Mouse (Mus musculus) kidney, postnatal 4 days (tissue): ENCODE measurements around the gene Cpsf7.
"Not testable (repeated sequence)": the region's sequence is repeated elsewhere in the genome, so short reads cannot be mapped to it uniquely, and the experiment has no call there.

Experiments
- DNase-seq, 2 experiments: peaks; one replicate each; pipeline ENCODE4 v3.0.0; 2021; ENCODE audit warnings: mixed read lengths in 2 of 2

The Cpsf7 gene

GRCm38 (mm10) chr19:10525106-10525901, at the start of gene Cpsf7:
Cpsf7 (plus strand) TSS chr19:10525266.
- DNase-seq: peak; percentile 93 to 97

- no peak for DNase-seq
These were observed 45.5 kb upstream of the Cpsf7 start for GRCm38 (mm10) chr19:10479541-10479940.

- peak; percentile 20 to 33 for DNase-seq
These were observed 42.4 kb upstream of the Cpsf7 start, which contains the start of gene Ppp1r32 for GRCm38 (mm10) chr19:10482703-10483102. Ppp1r32 (minus strand) TSS chr19:10482928.

- DNase-seq: peak; percentile 58 to 68
These were observed 38.8 kb upstream of the Cpsf7 start for GRCm38 (mm10) chr19:10486264-10486738.

GRCm38 (mm10) chr19:10495670-10496069, 29.4 kb upstream of the Cpsf7 start:
- DNase-seq: no peak

GRCm38 (mm10) chr19:10496976-10497375, 28.1 kb upstream of the Cpsf7 start:
- DNase-seq: no peak

GRCm38 (mm10) chr19:10497512-10498160, 27.4 kb upstream of the Cpsf7 start:
- no peak for DNase-seq

- no peak for DNase-seq
These were observed 24.5 kb upstream of the Cpsf7 start for GRCm38 (mm10) chr19:10500581-10500980.

- DNase-seq: peak; percentile 41 to 57
These were observed 22.5 kb upstream of the Cpsf7 start for GRCm38 (mm10) chr19:10502571-10502970.

- DNase-seq: no peak
These were observed 14.2 kb upstream of the Cpsf7 start for GRCm38 (mm10) chr19:10510759-10511330.

- DNase-seq: peak in 1 of 2 experiments; percentile 31
These were observed 4.7 kb upstream of the Cpsf7 start for GRCm38 (mm10) chr19:10520355-10520754.

GRCm38 (mm10) chr19:10521926-10522325, 3.1 kb upstream of the Cpsf7 start:
- no peak for DNase-seq

- DNase-seq: no peak
These were observed 1.5 kb upstream of the Cpsf7 start for GRCm38 (mm10) chr19:10523483-10524080.

GRCm38 (mm10) chr19:10524784-10525105, 321 bp upstream of the Cpsf7 start:
- no peak for DNase-seq

- peak; percentile 47 to 71 for DNase-seq
These were observed 844 bp downstream of the Cpsf7 start, which contains the start of gene Sdhaf2 for GRCm38 (mm10) chr19:10525910-10526309. Sdhaf2 (minus strand) TSS chr19:10526142.

GRCm38 (mm10) chr19:10530082-10530481, 5.0 kb downstream of the Cpsf7 start:
- peak in 1 of 2 experiments; percentile 21 for DNase-seq

- DNase-seq: no peak
These were observed 14.4 kb downstream of the Cpsf7 start for GRCm38 (mm10) chr19:10539454-10539853.

- DNase-seq: peak; percentile 87 to 92
These were observed 30.8 kb downstream of the Cpsf7 start, which contains the start of gene Tmem216 for GRCm38 (mm10) chr19:10555624-10556510. Tmem216 (minus strand) TSS chr19:10556238.

- DNase-seq: no peak
These were observed 31.9 kb downstream of the Cpsf7 start for GRCm38 (mm10) chr19:10557001-10557400.

- no peak for DNase-seq
These were observed 32.4 kb downstream of the Cpsf7 start for GRCm38 (mm10) chr19:10557430-10557829.

GRCm38 (mm10) chr19:10557837-10558375, 32.8 kb downstream of the Cpsf7 start:
- not testable (repeated sequence) for DNase-seq

GRCm38 (mm10) chr19:10560108-10560507, 35.0 kb downstream of the Cpsf7 start:
- no peak for DNase-seq
